Comparison of ENCODE assay signal across 22 mouse cellular contexts in the genomic region with DNA sequence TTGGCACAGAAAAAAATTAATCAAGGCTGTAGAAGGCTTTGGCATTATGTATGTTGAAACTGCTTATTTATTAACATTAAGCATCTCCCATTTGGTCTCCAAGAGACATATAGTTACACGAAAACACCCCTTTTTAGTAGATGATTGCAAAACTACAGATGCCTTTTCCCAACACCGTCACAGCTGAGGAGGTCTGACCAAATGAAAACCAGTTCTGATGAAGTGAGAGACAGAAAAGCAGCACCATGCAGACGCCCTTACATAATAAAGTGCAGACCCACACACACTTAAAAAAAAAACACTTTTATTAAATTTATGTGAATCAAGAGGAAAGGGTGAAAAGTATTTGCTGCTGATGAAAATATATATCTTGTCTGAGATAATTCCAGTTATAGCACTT. TPM values are rescaled to one million over a fixed set of nuclear protein-coding genes. Genes with fewer than 3 reads are reported as not detected.
DNase-seq lines count a peak whose midpoint lies in the region; ATAC-seq and TF ChIP-seq lines count a peak whose summit lies in the region.
"Had no signal": no experiment of that assay in that cellular context is flagged by ENCODE, and none has a peak within 500 bp of the region (broad histone marks: within the 10 kb centered on the region; RNA-seq: fewer than 3 reads in every experiment).

No protein-coding gene starts in this region.

- no peaks in the 10 kb centered on the region for H3K9me3 ChIP-seq in limb, embryonic 13.5 days
- H3K9me3 ChIP-seq in limb, embryonic 10.5 days (replicated peaks): no peaks in the 10 kb centered on the region
- H3K9me3 ChIP-seq in limb, embryonic 14.5 days (ENCODE audit: control insufficient read depth, low read length): no peaks in the 10 kb centered on the region
- H3K9me3 ChIP-seq: G1E had no signal

- no peak overlapping the region for H3K27ac ChIP-seq in limb, embryonic 13.5 days
- no peak overlapping the region for H3K27ac ChIP-seq in limb, embryonic 10.5 days
- H3K27ac ChIP-seq in limb, embryonic 14.5 days (replicated peaks; ENCODE audit: low read depth, low read length): no peak overlapping the region

- H3K4me2 ChIP-seq in limb, embryonic 13.5 days (replicated peaks): no peak overlapping the region
- H3K4me2 ChIP-seq in limb, embryonic 14.5 days (replicated peaks; ENCODE audit: low read depth, low read length, severe bottlenecking): no peak overlapping the region

- H3K9ac ChIP-seq in limb, embryonic 13.5 days: no peak overlapping the region
- no peak overlapping the region for H3K9ac ChIP-seq in limb, embryonic 14.5 days (ENCODE audit: low read depth, low read length, severe bottlenecking)

- peak; percentile 51; the same call in 1 of the 2 replicates for ATAC-seq in limb, embryonic 13.5 days (ENCODE audit: low FRiP score, low read depth)
- peak; percentile 62; the same call in 1 of the 2 replicates for ATAC-seq in limb, embryonic 14.5 days (ENCODE audit: low FRiP score, low read depth)
- ATAC-seq: activated CD4-positive, CD25-positive, alpha-beta regulatory T cell, adult 4 months; CD4-positive, CD25-positive, alpha-beta regulatory T cell, adult 4 months; Patski had no signal

- no peaks in the 10 kb centered on the region for H3K27me3 ChIP-seq in limb, embryonic 13.5 days
- no peaks in the 10 kb centered on the region for H3K27me3 ChIP-seq in limb, embryonic 10.5 days (ENCODE audit: low read depth, poor library complexity, severe bottlenecking)
- no peaks in the 10 kb centered on the region for H3K27me3 ChIP-seq in limb, embryonic 14.5 days (ENCODE audit: control insufficient read depth, insufficient read depth, low read length)
- H3K27me3 ChIP-seq: CH12.LX had no signal

- no peak for DNase-seq in limb, embryonic 10.5 days (ENCODE audit: low spot score)
- peak; percentile 6 for DNase-seq in NIH3T3 (ENCODE audit: low read depth)
- peak; percentile 7 for DNase-seq in limb, embryonic 14.5 days (ENCODE audit: low spot score)
- no peak for DNase-seq in spleen, adult 12 weeks (ENCODE audit: low spot score)
- DNase-seq in layer of hippocampus, postnatal 10 days (ENCODE audit: low spot score in 2 of 2): no peak
- DNase-seq: adrenal gland, adult 2 months; adrenal gland, adult 8-10 months; adrenal gland, postnatal 10 days; adrenal gland, postnatal 14 days; adrenal gland, postnatal 25 days; adrenal gland, postnatal 36 days; B cell, adult 2 months; cerebellum, adult 11 months; cerebellum, adult 11-12 months; cerebellum, adult 18-20 months; cerebellum, adult 2 months had no signal

- peaks cover 8% of the 10 kb centered on the region for H3K4me1 ChIP-seq in limb, embryonic 13.5 days
- peaks cover 14% of the 10 kb centered on the region for H3K4me1 ChIP-seq in limb, embryonic 10.5 days
- peaks cover 7% of the 10 kb centered on the region; the same call in 1 of the 2 replicates for H3K4me1 ChIP-seq in limb, embryonic 14.5 days (ENCODE audit: control insufficient read depth, insufficient read depth, low read length)

- no peak overlapping the region for H3K4me3 ChIP-seq in limb, embryonic 13.5 days
- no peak overlapping the region for H3K4me3 ChIP-seq in limb, embryonic 10.5 days
- no peak overlapping the region for H3K4me3 ChIP-seq in limb, embryonic 14.5 days (replicated peaks; ENCODE audit: low read length)

- 17% methylated on average over 3 of the region's 3 CpGs for WGBS in limb, embryonic 13.5 days
- 34% methylated on average over 3 of the region's 3 CpGs for WGBS in limb, embryonic 10.5 days
- 23% methylated on average over 3 of the region's 3 CpGs for WGBS in limb, embryonic 14.5 days

- no peak for TF ChIP-seq POLR2A in limb, embryonic 14.5 days (IDR thresholded peaks at IDR 0.05; ENCODE audit: borderline replicate concordance, extremely low read depth, insufficient read depth, insufficient read length)

- H3K36me3 ChIP-seq in limb, embryonic 13.5 days: no peaks in the 10 kb centered on the region
- no peaks in the 10 kb centered on the region for H3K36me3 ChIP-seq in limb, embryonic 10.5 days
- H3K36me3 ChIP-seq in limb, embryonic 14.5 days (ENCODE audit: control insufficient read depth, insufficient read depth, low read length): no peaks in the 10 kb centered on the region
- H3K36me3 ChIP-seq: G1E had no signal

RNA-seq across cellular contexts. Expression of gene Cenpw, which starts 49.3 kb away (rescaled TPM):
- 40.6 and 42.7 TPM in 2 replicates for polyA plus RNA-seq in limb, embryonic 13.5 days (2015; fragmentation: Nextera tagmentation; extraction: Ambion mirVana)
- 76.3 and 89.1 TPM in 2 replicates for polyA plus RNA-seq in limb, embryonic 10.5 days (2016; fragmentation: Nextera tagmentation; extraction: Ambion mirVana)
- 14.5 and 18.2 TPM in 2 replicates for polyA plus RNA-seq in limb, embryonic 14.5 days (2012; rRNA removed)
- 33.4 and 35.3 TPM in 2 replicates for polyA plus RNA-seq in limb, embryonic 14.5 days (2014; fragmentation: Nextera tagmentation; extraction: Ambion mirVana)
- 1 to 10 TPM; 4.0 to 4.5 TPM for total RNA-seq in layer of hippocampus, postnatal 10 days (2021)

Comparison
In these comparisons a context has a peak if more than half of its experiments do, and no peak if none do; other contexts are left out.
1. DNase-seq: peak in NIH3T3 (single experiment) and limb, embryonic 14.5 days (single experiment); none in limb, embryonic 10.5 days (single experiment), spleen, adult 12 weeks (single experiment) and layer of hippocampus, postnatal 10 days (0 of 2).